10 mouse cellular contexts compared by ENCODE assay signal in the genomic region with DNA sequence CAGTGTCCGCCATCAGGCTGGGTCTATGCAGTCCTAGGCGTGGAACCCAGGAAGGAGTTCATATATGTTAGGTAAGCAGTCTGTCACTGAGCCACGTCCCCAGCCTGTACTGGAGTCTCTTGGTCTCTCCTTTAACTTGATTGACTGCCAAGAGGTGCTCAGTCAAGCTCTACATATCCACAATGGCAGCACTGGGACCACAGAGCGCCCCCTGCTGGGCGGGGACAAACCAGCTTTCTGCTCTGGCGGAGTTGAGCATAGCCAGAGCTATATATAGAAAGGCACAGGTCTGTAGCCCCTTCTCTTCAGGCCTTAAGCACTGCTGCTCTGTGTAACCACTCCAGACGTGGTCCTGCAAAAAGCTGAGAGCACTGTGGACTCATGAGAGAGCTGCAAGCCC. TPM values are rescaled to one million over a fixed set of nuclear protein-coding genes. Genes with fewer than 3 reads are reported as not detected.
DNase-seq lines count a peak whose midpoint lies in the region; ATAC-seq lines count a peak whose summit lies in the region.
"Had no signal": no experiment of that assay in that cellular context is flagged by ENCODE, and none has a peak within 500 bp of the region (broad histone marks: within the 10 kb centered on the region; RNA-seq: fewer than 3 reads in every experiment).

No protein-coding gene starts in this region.

- ATAC-seq in forebrain, embryonic 11.5 days (replicated peaks; ENCODE audit: low FRiP score): no peak
- ATAC-seq in forebrain, embryonic 15.5 days (replicated peaks): no peak
- ATAC-seq in embryonic facial prominence, embryonic 11.5 days (replicated peaks; ENCODE audit: insufficient number of reproducible peaks, low FRiP score, low TSS enrichment, low read depth): no peak
- peak; percentile 38 for ATAC-seq in lung, embryonic 16.5 days (ENCODE audit: low read depth)

- H3K4me3 ChIP-seq in forebrain, embryonic 11.5 days (ENCODE audit: low read depth, low read length): no peak overlapping the region
- H3K4me3 ChIP-seq in forebrain, embryonic 15.5 days: no peak overlapping the region
- no peak overlapping the region for H3K4me3 ChIP-seq in embryonic facial prominence, embryonic 11.5 days (ENCODE audit: low read depth, low read length)
- no peak overlapping the region for H3K4me3 ChIP-seq in lung, embryonic 16.5 days (ENCODE audit: low read length)
- H3K4me3 ChIP-seq: myocyte had no signal

- no peaks in the 10 kb centered on the region for H3K27me3 ChIP-seq in forebrain, embryonic 11.5 days (ENCODE audit: control insufficient read depth, insufficient read depth, low read length)
- 0 out of 2 replicates have a peak, but pooled peaks cover 4% of the 10 kb centered on the region for H3K27me3 ChIP-seq in forebrain, embryonic 15.5 days
- no peaks in the 10 kb centered on the region for H3K27me3 ChIP-seq in embryonic facial prominence, embryonic 11.5 days (ENCODE audit: control insufficient read depth, insufficient read depth, low read length)
- peaks cover 3% of the 10 kb centered on the region for H3K27me3 ChIP-seq in lung, embryonic 16.5 days (ENCODE audit: control insufficient read depth, insufficient read depth, low read depth, low read length)

- no peak overlapping the region for H3K9ac ChIP-seq in forebrain, embryonic 11.5 days (ENCODE audit: low read length)
- no peak overlapping the region for H3K9ac ChIP-seq in forebrain, embryonic 15.5 days (replicated peaks)
- H3K9ac ChIP-seq in embryonic facial prominence, embryonic 11.5 days (replicated peaks; ENCODE audit: low read length): no peak overlapping the region
- no peak overlapping the region for H3K9ac ChIP-seq in lung, embryonic 16.5 days (ENCODE audit: low read length)

- 55% methylated on average over 7 of the region's 7 CpGs for WGBS in forebrain, embryonic 11.5 days
- WGBS in forebrain, embryonic 15.5 days: 45% methylated on average over 7 of the region's 7 CpGs
- 51% methylated on average over 7 of the region's 7 CpGs for WGBS in embryonic facial prominence, embryonic 11.5 days
- WGBS in lung, embryonic 16.5 days: 43% methylated on average over 7 of the region's 7 CpGs

- H3K36me3 ChIP-seq in forebrain, embryonic 11.5 days (ENCODE audit: control insufficient read depth, insufficient read depth, low read length): no peaks in the 10 kb centered on the region
- no peaks in the 10 kb centered on the region for H3K36me3 ChIP-seq in forebrain, embryonic 15.5 days
- H3K36me3 ChIP-seq in embryonic facial prominence, embryonic 11.5 days (replicated peaks; ENCODE audit: control insufficient read depth, insufficient read depth, low read depth, low read length): no peaks in the 10 kb centered on the region
- no peaks in the 10 kb centered on the region for H3K36me3 ChIP-seq in lung, embryonic 16.5 days (ENCODE audit: control insufficient read depth, insufficient read depth, low read length)

- no peaks in the 10 kb centered on the region for H3K9me3 ChIP-seq in forebrain, embryonic 11.5 days (ENCODE audit: control insufficient read depth, low read length)
- H3K9me3 ChIP-seq in forebrain, embryonic 15.5 days: no peaks in the 10 kb centered on the region
- no peaks in the 10 kb centered on the region for H3K9me3 ChIP-seq in embryonic facial prominence, embryonic 11.5 days (replicated peaks; ENCODE audit: control insufficient read depth, low read length)
- no peaks in the 10 kb centered on the region for H3K9me3 ChIP-seq in lung, embryonic 16.5 days (ENCODE audit: control insufficient read depth, low read length)

- no peak overlapping the region for H3K27ac ChIP-seq in forebrain, embryonic 11.5 days (ENCODE audit: low read depth, low read length)
- H3K27ac ChIP-seq in forebrain, embryonic 15.5 days (replicated peaks): no peak overlapping the region
- H3K27ac ChIP-seq in embryonic facial prominence, embryonic 11.5 days (replicated peaks; ENCODE audit: low read depth, low read length): no peak overlapping the region
- no peak overlapping the region for H3K27ac ChIP-seq in lung, embryonic 16.5 days (ENCODE audit: low read length)

- H3K4me2 ChIP-seq in forebrain, embryonic 11.5 days (ENCODE audit: low read depth, low read length, severe bottlenecking): no peak overlapping the region
- no peak overlapping the region for H3K4me2 ChIP-seq in forebrain, embryonic 15.5 days (replicated peaks)
- H3K4me2 ChIP-seq in embryonic facial prominence, embryonic 11.5 days (ENCODE audit: low read depth, low read length): no peak overlapping the region
- H3K4me2 ChIP-seq in lung, embryonic 16.5 days (ENCODE audit: low read depth, low read length): no peak overlapping the region

- H3K4me1 ChIP-seq in forebrain, embryonic 11.5 days (replicated peaks; ENCODE audit: control insufficient read depth, insufficient read depth, low read length): peaks cover 13% of the 10 kb centered on the region
- H3K4me1 ChIP-seq in forebrain, embryonic 15.5 days: peaks cover 24% of the 10 kb centered on the region
- H3K4me1 ChIP-seq in embryonic facial prominence, embryonic 11.5 days (ENCODE audit: control insufficient read depth, insufficient read depth, low read length): peaks cover 11% of the 10 kb centered on the region
- H3K4me1 ChIP-seq in lung, embryonic 16.5 days (replicated peaks; ENCODE audit: control insufficient read depth, insufficient read depth, low read length): peaks cover 20% of the 10 kb centered on the region

- peak; percentile 76 for DNase-seq in forebrain, embryonic 11.5 days (ENCODE audit: low spot score)
- DNase-seq in ovary, postnatal 36 days (ENCODE audit: low spot score): peak; percentile 49
- DNase-seq in ovary, postnatal 14 days (ENCODE audit: low spot score): no peak
- peak; percentile 40 for DNase-seq in embryonic facial prominence, embryonic 11.5 days (ENCODE audit: low spot score)
- DNase-seq in thymus, postnatal 25 days: peak; percentile 63
- no peak for DNase-seq in right cerebral cortex, adult 18-20 months

RNA-seq across cellular contexts. Expression of a gene that starts 25.7 kb away (rescaled TPM):
- polyA plus RNA-seq in forebrain, embryonic 11.5 days (2014; fragmentation: Nextera tagmentation; extraction: Ambion mirVana): 0.52 and 0.93 TPM in 2 replicates
- polyA plus RNA-seq in forebrain, embryonic 15.5 days (2015; fragmentation: Nextera tagmentation; extraction: Ambion mirVana): 2.4 and 2.6 TPM in 2 replicates
- polyA plus RNA-seq in embryonic facial prominence, embryonic 11.5 days (2014; fragmentation: Nextera tagmentation; extraction: Ambion mirVana): 0.27 and 0.28 TPM in 2 replicates
- polyA plus RNA-seq in lung, embryonic 16.5 days (2015; fragmentation: Nextera tagmentation; extraction: Ambion mirVana): 0.39 and 0.80 TPM in 2 replicates
- polyA plus RNA-seq: heart, embryonic 14.5 days had no signal

Comparison
In these comparisons a context has a peak if more than half of its experiments do, and no peak if none do; other contexts are left out.
1. DNase-seq: peak in forebrain, embryonic 11.5 days (single experiment), ovary, postnatal 36 days (single experiment), embryonic facial prominence, embryonic 11.5 days (single experiment) and thymus, postnatal 25 days (single experiment); none in ovary, postnatal 14 days (single experiment) and right cerebral cortex, adult 18-20 months (single experiment).